Mouse (Mus musculus) monocyte, adult 2 months (primary cell): ENCODE measurements around the gene Snai1.

Experiments
- DNase-seq, 2 experiments: peaks; one replicate each; pipeline ENCODE4 v3.0.0; 2022; ENCODE audit warnings: low spot score in 2 of 2, low read depth in 1 of 2

The Snai1 gene

DNA sequence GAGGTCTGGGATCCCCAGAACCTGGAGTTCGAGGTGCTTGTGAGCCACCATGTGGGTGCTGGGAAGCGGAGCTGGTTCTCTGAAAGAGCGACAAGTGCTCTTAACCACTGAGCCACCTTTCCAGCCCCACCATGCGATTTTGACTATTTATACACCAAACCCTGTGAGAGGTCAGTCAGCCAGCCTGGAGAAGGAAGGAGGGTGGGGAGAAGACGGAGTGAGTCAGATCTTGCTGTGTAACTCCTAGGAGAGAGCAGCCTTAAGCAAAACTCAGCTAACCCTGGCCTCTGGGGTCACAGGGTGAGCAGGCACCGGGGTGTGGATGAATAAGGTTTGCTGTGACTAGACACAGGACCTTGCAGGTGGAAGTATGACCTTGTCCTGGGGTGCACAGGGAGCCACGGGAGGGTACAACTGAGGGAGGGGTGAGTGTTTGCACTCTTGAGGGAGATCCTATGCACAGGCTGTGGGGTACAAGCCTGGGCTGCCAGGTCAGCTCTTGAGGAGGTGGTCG lies 12.4 kb downstream of the Snai1 start:
- no peak for DNase-seq

DNA sequence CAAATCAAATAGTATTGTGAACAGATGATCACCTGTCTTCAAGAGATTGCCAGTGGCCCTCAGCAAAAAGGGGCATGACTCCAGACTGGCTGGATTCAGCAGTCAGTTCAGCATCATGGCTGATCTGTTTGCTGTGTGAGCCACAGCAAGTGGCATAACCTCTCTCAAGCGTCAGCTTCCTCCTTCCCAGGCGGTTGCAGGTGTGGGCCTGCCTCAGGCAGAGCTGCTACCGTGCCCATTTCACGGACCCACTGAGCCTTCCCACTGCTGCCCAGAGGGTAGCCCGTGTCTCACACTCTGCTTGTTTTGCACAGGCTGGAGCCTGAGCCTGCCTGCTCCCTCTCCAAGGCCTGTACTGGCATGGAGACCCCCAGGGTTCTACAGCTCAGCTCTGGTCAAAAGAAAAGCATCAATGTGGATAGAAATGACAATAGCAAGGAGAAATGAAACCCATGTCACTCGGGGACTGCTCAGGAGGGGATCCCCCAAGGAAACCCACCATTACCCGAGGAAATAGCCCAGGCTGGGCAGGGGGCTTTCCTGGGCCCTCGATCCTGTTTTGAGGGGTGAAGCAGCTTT lies 13.4 kb downstream of the Snai1 start:
- DNase-seq, result no peak

- no peak for DNase-seq
Observed at GRCm38 (mm10) chr2:167552292-167552691, 14.3 kb downstream of the Snai1 start.

GRCm38 (mm10) chr2:167552927-167553402 lies 15.0 kb downstream of the Snai1 start:
- no peak for DNase-seq

GRCm38 (mm10) chr2:167555766-167556165 lies 17.8 kb downstream of the Snai1 start:
- DNase-seq, result no peak

- DNase-seq, result no peak
Observed at GRCm38 (mm10) chr2:167559413-167559812, 21.4 kb downstream of the Snai1 start.

DNA sequence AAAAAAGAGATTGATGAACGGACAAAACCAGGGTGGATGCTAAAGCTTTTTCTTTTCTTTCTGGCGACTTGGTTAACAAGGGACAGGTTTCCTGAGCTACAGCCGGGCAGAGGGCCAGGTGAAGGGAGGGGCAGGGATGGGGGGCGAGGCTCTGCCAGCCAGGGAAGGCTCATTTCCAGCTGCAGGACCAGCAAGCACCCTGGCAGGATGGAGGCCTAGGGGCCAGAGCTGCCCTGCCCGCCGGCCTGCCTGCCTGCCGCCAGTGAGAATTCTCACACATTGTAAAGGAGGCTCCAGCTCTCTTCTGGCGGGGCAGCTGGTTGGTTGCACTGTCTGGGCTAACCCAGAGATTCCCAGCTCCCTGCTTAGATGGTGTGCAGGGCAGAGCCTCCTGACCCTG lies 24.1 kb downstream of the Snai1 start:
- DNase-seq, result no peak

DNA sequence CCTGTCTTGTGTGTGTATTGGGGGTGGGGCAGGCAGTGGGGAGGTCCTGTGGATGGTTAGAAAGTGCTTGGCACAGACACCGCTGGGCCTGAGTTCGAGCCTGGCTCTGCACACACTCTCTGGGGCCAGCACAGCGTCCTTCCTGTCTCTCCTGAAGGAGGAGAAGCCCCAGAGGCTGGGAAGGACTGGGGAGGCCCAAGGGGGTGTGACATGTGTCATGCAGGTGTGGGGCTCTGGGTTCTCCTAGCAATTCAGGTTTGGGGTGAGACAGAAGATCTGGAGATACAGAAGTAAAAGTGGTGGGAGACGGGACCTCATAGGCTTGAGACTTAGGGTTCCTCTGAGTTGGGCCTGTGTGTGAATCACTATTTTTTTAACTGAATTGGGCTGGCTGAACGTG lies 25.0 kb downstream of the Snai1 start:
- DNase-seq, result no peak

GRCm38 (mm10) chr2:167563703-167564102 lies 25.7 kb downstream of the Snai1 start:
- DNase-seq, result no peak

- no peak for DNase-seq
Observed at GRCm38 (mm10) chr2:167564551-167565311, 26.7 kb downstream of the Snai1 start.

DNA sequence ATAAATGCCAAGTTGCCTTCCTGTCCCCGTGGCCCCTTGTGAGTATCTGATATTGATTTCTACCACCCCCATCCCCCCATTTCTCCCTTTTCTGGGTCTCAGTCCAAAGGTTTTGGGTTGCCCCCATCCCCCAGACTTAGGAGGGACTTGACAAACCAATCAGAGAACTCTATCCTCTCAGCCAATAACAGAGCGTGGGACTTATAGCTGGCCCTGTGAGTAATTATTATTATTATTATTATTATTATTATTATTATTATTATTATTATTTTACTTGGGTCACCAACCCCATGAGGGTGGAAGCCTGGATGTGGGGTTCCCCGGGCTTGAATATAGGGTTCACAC lies 27.3 kb downstream of the Snai1 start:
- no peak for DNase-seq

- no peak for DNase-seq
Observed at GRCm38 (mm10) chr2:167565682-167566081, 27.7 kb downstream of the Snai1 start.

GRCm38 (mm10) chr2:167568112-167568511 lies 30.1 kb downstream of the Snai1 start:
- DNase-seq, result no peak

DNA sequence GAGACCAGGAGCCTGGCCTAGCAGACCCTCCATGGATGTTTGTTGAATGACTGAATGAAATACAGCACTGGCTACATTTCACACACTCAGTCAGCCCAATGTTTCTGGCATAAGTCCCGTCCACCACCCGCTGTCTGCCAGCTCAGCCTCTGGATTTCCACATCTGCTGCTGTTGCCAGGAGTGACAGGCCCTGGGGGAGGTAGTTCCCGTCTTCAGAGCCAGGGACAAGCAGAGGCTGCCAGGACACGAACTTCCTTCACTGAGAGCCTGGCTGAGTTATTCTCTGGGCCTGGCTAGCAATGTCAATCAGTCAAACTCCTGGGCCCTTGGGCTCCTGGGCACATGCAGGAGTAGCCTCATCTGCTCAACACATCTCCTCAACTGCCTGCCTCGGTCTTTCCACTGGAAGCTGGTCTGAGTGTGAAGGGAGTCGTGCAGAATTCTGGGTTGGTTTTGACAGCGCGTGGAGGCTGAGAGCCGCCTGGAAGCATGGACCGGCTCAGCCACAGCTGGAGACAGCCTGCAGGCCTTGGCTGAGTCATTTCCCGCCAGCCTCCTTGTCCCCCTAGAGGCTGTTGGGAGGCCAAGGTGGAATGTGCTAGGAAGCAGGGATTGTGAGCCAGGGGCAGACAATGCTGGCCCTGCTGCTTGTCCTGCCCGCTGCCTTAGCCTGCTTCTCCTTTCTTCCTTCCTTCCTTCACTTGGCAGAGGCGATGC lies 32.1 kb downstream of the Snai1 start:
- no peak for DNase-seq

GRCm38 (mm10) chr2:167570815-167571214 lies 32.8 kb downstream of the Snai1 start:
- DNase-seq, result no peak

DNA sequence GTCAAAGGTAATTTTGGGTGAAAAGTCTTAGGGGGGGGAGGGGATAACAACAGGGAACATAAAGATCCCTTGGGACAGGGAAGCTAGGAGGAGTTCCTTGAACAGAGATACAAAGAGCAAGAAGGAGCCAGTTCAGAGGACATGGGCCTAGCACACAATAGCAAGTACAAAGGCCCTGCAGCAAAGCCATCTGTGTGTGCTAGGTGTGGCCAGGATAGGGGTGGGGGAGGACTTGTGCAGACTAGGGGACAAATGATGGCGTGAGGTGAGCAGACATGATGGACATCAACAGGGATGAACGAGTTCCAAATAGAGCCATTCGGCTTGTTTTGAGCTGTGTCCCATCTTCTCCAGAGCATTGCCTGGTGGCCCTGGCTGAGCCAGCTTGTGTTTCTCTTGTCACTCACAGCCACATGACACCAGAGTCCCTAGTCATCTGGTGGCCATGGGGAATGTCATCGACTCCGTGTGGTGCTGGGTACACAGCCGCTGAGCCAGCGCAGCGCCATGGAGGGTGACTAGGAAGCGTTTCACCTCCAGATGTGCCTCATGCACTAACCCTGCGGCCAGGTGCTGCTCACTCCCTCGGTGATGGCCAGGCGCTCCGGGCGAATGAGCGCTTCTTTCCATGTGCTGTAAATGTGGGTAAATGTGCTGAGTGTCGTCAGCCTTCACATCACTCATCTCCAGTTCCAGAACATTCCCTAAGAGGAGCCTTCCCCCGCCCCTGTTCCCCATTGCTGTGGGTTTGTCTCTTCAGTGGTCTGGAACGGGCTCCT lies 33.6 kb downstream of the Snai1 start:
- no peak for DNase-seq

GRCm38 (mm10) chr2:167574814-167575213 lies 36.8 kb downstream of the Snai1 start:
- DNase-seq, result no peak

GRCm38 (mm10) chr2:167575581-167575980 lies 37.6 kb downstream of the Snai1 start:
- DNase-seq, result no peak

DNA sequence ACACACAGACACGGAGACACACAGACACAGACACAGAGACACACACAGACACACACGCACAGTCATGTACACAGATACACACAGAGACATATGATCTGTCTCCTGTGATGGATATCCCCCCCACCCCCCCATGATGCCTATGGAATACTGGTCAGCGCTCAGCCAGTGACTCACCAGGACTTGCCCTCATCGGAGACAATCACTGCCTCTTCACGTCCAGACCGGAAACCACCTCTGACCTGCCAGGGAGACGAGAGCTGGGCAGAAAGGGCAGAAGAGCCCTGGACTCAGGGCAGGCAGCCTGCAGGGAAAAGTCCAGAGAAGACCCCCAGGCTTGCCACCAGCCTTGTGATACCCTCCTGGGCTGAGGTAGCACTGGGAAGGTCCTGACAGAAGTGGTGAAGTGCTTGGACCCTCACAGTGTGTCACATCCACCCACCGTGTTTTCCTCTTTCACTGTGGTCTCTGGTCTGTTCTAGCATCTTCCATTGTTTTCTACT lies 38.2 kb downstream of the Snai1 start:
- DNase-seq, result no peak

DNA sequence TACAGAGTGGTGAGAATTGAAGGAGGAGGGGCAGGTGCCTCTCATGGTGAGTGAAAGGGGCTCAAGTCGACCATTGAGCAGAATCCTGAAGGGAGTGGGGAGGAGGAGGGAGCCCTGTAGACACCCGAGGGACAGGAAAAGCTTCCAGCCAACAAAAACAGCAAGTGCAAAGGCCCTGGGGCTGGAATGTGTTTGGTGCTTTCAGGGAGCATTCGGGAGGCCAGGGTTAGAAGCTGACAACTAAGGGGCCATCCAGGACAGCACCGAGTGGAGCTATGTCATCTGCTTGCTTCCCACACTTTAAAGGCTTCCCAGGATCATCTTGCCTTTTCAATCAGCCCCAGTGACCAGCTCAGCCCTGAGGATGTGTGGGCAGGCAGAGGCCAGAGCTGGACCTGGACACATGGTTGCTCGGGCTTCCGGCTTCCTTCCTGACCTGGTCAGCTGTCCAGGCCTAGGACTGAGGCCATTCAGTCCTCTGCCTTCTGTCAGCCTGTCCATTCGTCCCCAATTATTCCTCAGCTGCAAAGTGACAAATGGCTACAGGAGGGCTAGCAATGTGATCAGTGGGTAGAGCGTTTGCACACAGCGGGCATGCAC lies 39.3 kb downstream of the Snai1 start:
- DNase-seq, result no peak

DNA sequence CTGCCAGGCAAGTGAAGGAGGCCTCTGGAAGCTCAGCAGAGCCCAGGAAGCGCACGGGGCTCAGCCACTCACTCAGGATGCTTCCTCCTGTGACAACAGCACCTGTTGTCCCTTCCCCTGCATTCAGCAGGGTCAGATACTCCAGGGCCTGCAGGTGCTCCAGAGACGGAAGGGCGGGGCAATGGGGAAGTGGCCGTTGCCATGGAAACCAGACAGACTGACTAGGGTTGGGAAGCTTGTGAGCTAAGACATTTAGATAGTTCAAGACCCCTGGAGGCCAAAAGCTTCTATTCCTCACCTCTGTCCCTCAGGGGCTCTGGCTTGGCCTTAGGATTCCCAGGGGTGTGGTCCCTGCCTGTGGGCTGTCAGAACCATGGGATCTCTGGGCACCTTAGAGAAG lies 40.5 kb downstream of the Snai1 start:
- DNase-seq, result no peak
